Mouse (Mus musculus) stomach, postnatal 0 days (tissue): ENCODE data around the gene Thbs1. TPM values are rescaled to one million over a fixed set of nuclear protein-coding genes. Genes with fewer than 3 reads are reported as not detected.

Source experiments
- ATAC-seq: fragments of 200-750 bp; cut with Nextera tagmentation; 2 replicates; pipeline ENCODE4 v1.8.0; 2017; ENCODE audit not compliant: low FRiP score, low TSS enrichment
- DNase-seq: peaks from one replicate; pipeline ENCODE4 v3.0.0-alpha.2; 2016; ENCODE audit warnings: low spot score
- H3K27ac ChIP-seq: fragments of 300-500 bp; sonication (generic); replicated peaks from 2 replicates; pipeline ENCODE4 v1.5.1; 2014; ENCODE audit warnings: mild to moderate bottlenecking, control low read depth
- H3K27me3 ChIP-seq: fragments of 300-500 bp; sonication (generic); 2 replicates; pipeline ENCODE4 v1.6.1; 2014; ENCODE audit warnings: low read length; ENCODE audit not compliant: control insufficient read depth, insufficient read depth
- H3K36me3 ChIP-seq: fragments of 300-500 bp; sonication (generic); 2 replicates; pipeline ENCODE4 v1.6.1; 2014; ENCODE audit warnings: low read length, mixed read lengths; ENCODE audit not compliant: control insufficient read depth, insufficient read depth
- H3K4me1 ChIP-seq: fragments of 300-500 bp; sonication (generic); replicated peaks from 2 replicates; pipeline ENCODE4 v1.6.1; 2014; ENCODE audit warnings: antibody characterized with exemption; ENCODE audit not compliant: control insufficient read depth, insufficient read depth
- H3K4me2 ChIP-seq: fragments of 300-500 bp; sonication (generic); replicated peaks from 2 replicates; pipeline ENCODE4 v1.6.1; 2014; ENCODE audit warnings: low read depth, mild to moderate bottlenecking, control low read depth, moderate library complexity
- H3K4me3 ChIP-seq: fragments of 300-500 bp; sonication (generic); 2 replicates; pipeline ENCODE4 v1.5.1; 2014; ENCODE audit warnings: low read depth, low read length, control low read depth
- H3K9ac ChIP-seq: fragments of 300-500 bp; sonication (generic); 2 replicates; pipeline ENCODE4 v1.6.1; 2014; ENCODE audit warnings: mild to moderate bottlenecking, low read length, control low read depth, mixed read lengths
- H3K9me3 ChIP-seq: fragments of 300-500 bp; sonication (generic); 2 replicates; pipeline ENCODE4 v1.6.1; 2016; ENCODE audit warnings: low read length; ENCODE audit not compliant: control insufficient read depth
- CTCF ChIP-seq: IDR thresholded peaks from 2 replicates; pipeline ENCODE4 v1.5.1; 2016; ENCODE audit warnings: antibody characterized with exemption, low read depth, mild to moderate bottlenecking, moderate library complexity
- EP300 ChIP-seq: optimal IDR thresholded peaks from 2 replicates; pipeline ENCODE3; 2016; ENCODE audit warnings: antibody characterized with exemption
- WGBS: fragments of 180-500 bp; shearing (Covaris S2); extraction: QIAGEN DNeasy Blood & Tissue Kit; methylation state at CpG from one replicate; pipeline ENCODE4 v1.1.7; 2014; 5-methylcytosine and 5-hydroxymethylcytosine counted together
- polyA plus RNA-seq: library from polyadenylated mRNA; unstranded; fragments of >200 nt; fragmentation: Nextera tagmentation; extraction: Ambion mirVana; gene quantifications from 2 replicates; pipeline ENCODE4 v1.2.1, GENCODE M21; 2015

The Thbs1 gene
- polyA plus RNA-seq, 1 experiment from 2014 or later: 19.0 TPM

DNA sequence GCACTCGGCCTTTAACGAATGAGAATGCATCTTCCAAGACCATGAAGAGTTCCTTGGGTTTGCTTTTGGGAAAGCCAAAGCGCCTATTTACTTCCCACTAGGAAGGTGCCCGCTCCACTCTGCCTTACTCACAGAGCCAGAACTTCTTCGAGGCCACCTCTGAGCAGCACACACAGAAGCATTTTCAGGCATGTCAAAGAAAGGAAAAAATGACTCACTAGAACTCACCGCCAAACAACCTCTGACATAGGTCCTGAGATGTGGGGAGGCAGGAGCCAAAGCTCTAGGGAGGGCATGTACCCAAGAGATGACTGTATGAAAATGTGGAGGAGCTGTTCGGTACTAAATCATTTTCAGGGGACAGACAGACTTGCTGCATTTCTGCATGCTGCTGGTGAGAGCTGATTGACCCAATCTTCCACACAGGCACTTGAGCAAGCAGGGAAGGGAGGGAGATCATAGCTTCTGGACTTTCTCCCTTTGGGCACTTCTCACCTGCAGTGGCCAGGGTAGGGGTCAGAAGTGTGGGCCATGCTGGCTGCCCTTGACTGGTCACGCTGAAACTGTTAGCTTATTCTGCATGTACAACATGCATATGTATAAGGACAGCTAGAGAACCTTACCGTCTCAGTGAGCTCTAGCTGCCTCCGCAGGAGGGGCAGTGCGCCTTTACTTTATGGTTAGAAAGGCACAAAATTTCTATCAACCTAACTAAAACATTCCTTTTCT, 13.7 kb downstream of the Thbs1 start:
- no peak overlapping the region for H3K4me3 ChIP-seq
- DNase-seq (no peak), ATAC-seq (no peak)
- H3K4me1 ChIP-seq: no peaks in the 10 kb centered on the region
- H3K27me3 ChIP-seq: no peaks in the 10 kb centered on the region
- no peak overlapping the region for H3K9ac ChIP-seq
- TF ChIP-seq CTCF: no peak
- no peak for TF ChIP-seq EP300
- no peak overlapping the region for H3K27ac ChIP-seq
- peaks cover 29% of the 10 kb centered on the region for H3K36me3 ChIP-seq
- 70% methylated on average over 11 of the region's 11 CpGs for WGBS
- no peak overlapping the region for H3K4me2 ChIP-seq
- H3K9me3 ChIP-seq: no peaks in the 10 kb centered on the region

DNA sequence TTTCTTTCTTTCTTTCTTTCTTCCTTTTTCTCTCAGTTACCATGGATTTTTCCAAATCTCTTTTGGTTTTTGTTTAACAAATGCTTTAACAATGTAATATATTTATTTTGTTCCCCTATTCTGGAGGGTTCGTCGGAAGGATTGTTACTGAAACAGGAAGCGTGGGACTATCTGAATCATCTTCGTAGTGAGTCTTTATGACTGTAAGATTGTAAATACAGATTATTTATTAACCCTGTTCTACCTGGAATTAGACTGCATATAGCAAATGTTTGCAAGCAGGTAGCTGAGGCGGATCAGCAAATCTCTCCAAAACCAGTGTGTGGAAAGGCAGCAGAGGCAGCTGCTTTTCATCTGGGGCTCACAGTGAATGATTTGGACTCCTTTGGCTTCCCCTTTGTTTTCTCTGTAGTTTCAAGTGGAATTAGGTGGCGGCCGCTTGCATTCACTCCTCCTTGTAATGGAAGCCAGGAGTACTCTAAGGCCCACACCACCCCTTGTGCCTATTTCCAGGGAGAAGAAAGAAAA, 14.3 kb downstream of the Thbs1 start:
- Histone ChIP-seq H3K27me3 (no peaks in the 10 kb centered on the region), H3K4me3 (no peak overlapping the region), H3K4me1 (no peaks in the 10 kb centered on the region), H3K4me2 (no peak overlapping the region), H3K27ac (no peak overlapping the region), H3K36me3 (peaks cover 23% of the 10 kb centered on the region), H3K9ac (no peak overlapping the region), H3K9me3 (no peaks in the 10 kb centered on the region)
- DNase-seq: no peak
- no peak for ATAC-seq
- TF ChIP-seq EP300 (no peak), CTCF (no peak)
- whole genome bisulfite sequencing: 58% methylated on average over 7 of the region's 7 CpGs

DNA sequence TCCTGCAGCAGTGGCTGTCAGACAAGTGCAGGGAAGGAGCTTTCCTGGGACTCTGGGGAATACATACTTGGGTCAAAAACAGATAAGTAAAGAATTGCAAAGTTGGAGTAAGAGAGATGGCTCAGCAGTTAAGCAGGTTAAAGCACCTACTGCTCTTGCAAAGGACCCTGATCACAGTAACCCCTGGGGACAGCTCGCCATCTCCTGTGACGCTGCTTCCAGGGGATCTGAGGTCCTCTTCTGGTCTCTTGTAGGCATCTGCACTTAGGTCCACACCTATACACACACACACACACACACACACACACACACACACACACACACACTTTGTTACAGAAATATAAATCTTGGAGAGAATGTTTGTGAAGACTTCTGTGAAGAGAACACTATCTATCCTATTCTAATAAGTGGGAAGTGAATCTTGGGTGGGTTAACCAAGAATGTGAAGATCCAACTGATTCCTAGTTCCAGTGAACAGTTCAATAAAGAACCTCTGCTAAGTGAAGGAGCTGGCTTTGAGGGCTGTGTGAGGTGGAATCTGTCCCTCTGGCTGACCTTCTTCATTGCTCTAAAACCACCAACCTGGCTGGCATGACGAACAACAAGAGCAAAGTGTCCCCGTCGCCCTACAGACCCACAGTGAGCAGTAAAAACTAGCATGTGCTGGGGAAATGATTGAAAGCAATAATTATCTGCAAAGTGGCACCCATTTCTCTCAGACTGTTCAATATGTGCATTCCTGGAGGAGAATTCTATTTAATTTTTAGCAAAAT, 16.0 kb downstream of the Thbs1 start:
- H3K4me1 ChIP-seq: no peaks in the 10 kb centered on the region
- no peaks in the 10 kb centered on the region for H3K27me3 ChIP-seq
- H3K36me3 ChIP-seq: peaks cover 15% of the 10 kb centered on the region
- WGBS: 84% methylated on average over 5 of the region's 5 CpGs
- H3K27ac ChIP-seq: no peak overlapping the region
- H3K4me3 ChIP-seq: no peak overlapping the region
- no peaks in the 10 kb centered on the region for H3K9me3 ChIP-seq
- no peak overlapping the region for H3K9ac ChIP-seq
- DNase-seq: no peak
- ATAC-seq: no peak
- TF ChIP-seq CTCF (no peak), EP300 (no peak)
- H3K4me2 ChIP-seq: no peak overlapping the region

DNA sequence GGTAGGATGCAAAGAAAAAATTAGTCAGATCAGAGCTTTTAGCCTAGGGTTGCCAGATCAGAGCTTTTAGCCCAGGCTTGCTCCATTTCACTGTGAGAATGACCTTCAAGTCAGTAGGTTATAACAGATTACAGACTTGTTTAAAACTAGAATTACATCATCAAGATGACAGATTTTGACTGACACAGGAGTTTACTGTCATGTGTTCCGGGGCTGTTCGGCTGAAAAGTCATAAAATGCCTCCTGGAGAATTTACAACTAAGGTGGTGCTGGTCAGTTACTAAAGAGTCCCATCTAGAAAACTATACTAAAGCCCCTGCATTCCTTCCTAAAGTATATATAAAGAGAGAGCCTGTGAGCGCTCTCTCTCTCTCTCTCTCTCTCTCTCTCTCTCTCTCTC, 16.6 kb downstream of the Thbs1 start:
- Histone ChIP-seq H3K9ac (no peak overlapping the region), H3K27ac (no peak overlapping the region), H3K4me3 (no peak overlapping the region), H3K4me2 (no peak overlapping the region), H3K9me3 (no peaks in the 10 kb centered on the region), H3K36me3 (peaks cover 11% of the 10 kb centered on the region), H3K27me3 (no peaks in the 10 kb centered on the region), H3K4me1 (no peaks in the 10 kb centered on the region)
- no peak for TF ChIP-seq EP300
- no peak for DNase-seq
- no peak for ATAC-seq
- WGBS: 56% methylated on average over 3 of the region's 3 CpGs

DNA sequence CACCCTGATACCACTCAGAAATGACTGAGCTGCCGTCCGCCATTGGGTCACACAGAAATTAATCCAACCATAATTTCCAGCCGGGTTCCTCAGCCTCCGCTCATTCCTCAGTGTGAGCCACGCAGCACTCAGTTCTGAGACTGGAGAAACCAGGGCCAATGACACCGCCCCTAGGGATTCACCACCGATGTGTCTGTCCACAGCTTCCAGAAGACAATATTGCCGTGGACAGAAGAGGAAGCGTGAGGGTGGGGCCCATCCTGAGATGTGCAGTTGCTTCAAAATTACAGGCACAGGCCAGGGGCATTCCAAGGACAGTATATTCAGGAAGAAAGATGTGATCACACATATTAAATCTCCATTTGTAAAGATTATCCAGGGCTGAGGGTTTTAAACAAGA, 25.4 kb downstream of the Thbs1 start:
- Histone ChIP-seq H3K4me2 (no peak overlapping the region), H3K4me1 (no peaks in the 10 kb centered on the region), H3K27ac (no peak overlapping the region), H3K27me3 (no peaks in the 10 kb centered on the region), H3K9ac (no peak overlapping the region), H3K36me3 (no peaks in the 10 kb centered on the region), H3K9me3 (no peaks in the 10 kb centered on the region), H3K4me3 (no peak overlapping the region)
- TF ChIP-seq EP300: no peak
- no peak for TF ChIP-seq CTCF
- DNase-seq (no peak), ATAC-seq (no peak)
- WGBS: 75% methylated on average over 9 of the region's 9 CpGs

DNA sequence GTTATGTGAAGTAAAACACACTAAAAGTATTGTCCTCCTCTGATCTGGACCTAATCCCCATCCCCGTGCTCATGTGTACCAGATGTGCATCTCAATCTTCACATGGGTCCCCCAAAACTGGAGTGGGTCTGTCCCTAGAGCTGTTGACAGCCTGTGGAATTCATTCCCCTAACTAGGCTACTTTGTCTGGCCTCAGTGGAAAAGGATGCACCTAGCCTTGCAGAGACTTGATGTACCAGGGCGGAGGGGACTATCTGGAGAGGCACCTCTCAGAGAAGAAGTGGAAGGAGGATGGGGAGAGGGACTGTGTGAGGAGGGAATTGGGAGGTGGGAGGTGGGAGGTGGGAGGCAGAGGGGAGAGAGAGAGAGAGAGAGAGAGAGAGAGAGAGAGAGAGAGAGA, 26.1 kb downstream of the Thbs1 start:
- TF ChIP-seq EP300 (no peak), CTCF (no peak)
- Histone ChIP-seq H3K9me3 (no peaks in the 10 kb centered on the region), H3K4me3 (no peak overlapping the region), H3K4me1 (no peaks in the 10 kb centered on the region), H3K4me2 (no peak overlapping the region), H3K9ac (no peak overlapping the region), H3K27ac (no peak overlapping the region), H3K27me3 (no peaks in the 10 kb centered on the region), H3K36me3 (no peaks in the 10 kb centered on the region)
- DNase-seq: no peak
- ATAC-seq: no peak
- 85% methylated on average over 2 of the region's 2 CpGs for WGBS
